Mouse (Mus musculus) megakaryocyte, embryonic 14.5 days (primary cell): ENCODE results near the gene Trim60.

Source experiments
- FLI1 ChIP-seq: IDR thresholded peaks from 2 replicates; pipeline ENCODE4 v1.6.1; 2012; ENCODE audit warnings: low read length, inconsistent platforms, mixed read lengths
- GATA1 ChIP-seq: IDR thresholded peaks from 3 replicates; pipeline ENCODE4 v1.6.1; 2012; ENCODE audit warnings: mixed read lengths, low read length, inconsistent platforms, borderline replicate concordance

DNA sequence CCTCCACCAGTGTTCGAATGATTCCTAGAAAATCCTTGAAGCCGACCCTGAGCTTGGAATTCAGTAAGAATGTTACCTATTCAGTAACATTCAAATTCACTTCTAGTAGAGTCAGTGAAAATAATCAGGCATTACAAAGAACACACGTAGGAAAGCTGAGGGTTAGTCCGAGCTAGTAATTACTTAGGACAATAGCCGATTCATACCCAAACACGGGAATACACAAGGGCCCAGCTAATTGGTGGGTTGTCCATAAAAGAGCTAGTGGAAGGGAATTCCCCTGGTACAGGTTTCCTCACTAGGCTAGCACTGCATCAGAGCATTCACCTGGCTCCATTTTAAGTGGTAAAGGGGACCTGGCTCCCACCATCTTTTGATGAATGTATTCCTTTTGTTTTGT is 66.3 kb downstream of the Trim60 start:
- TF ChIP-seq GATA1: no peak
- no peak for TF ChIP-seq FLI1
